ENCODE assay signal across 20 mouse cellular contexts in genomic region chr5:117779175-117779574, GRCm38 (mm10). TPM values are rescaled to one million over a fixed set of nuclear protein-coding genes. Genes with fewer than 3 reads are reported as not detected.
A peak's percentile ranks its signal among the peaks of the same experiment; 100 is the strongest.
DNase-seq lines count a peak whose midpoint lies in the region; ATAC-seq lines count a peak whose summit lies in the region.
"Had no signal": no experiment of that assay in that cellular context is flagged by ENCODE, and none has a peak within 500 bp of the region (broad histone marks: within the 10 kb centered on the region; RNA-seq: fewer than 3 reads in every experiment).

No protein-coding gene starts in this region.

- no peak overlapping the region for H3K27ac ChIP-seq in kidney, embryonic 15.5 days
- H3K27ac ChIP-seq: forebrain, embryonic 13.5 days; heart, embryonic 13.5 days; liver, embryonic 15.5 days; neural tube, embryonic 13.5 days had no signal

- ATAC-seq in cerebellum, adult (ENCODE audit: insufficient number of reproducible peaks, low FRiP score, low TSS enrichment): no peak
- ATAC-seq in kidney, embryonic 15.5 days (replicated peaks; ENCODE audit: low FRiP score): no peak
- ATAC-seq: forebrain, embryonic 13.5 days; hindbrain, embryonic 16.5 days; Patski had no signal

- peak; percentile 41 to 58 for DNase-seq in cerebellum, postnatal 14 days
- DNase-seq in retina, postnatal 1 day: peak; percentile 59
- no peak for DNase-seq in retina, embryonic 14.5 days (ENCODE audit: low spot score)
- peak; percentile 82 for DNase-seq in gastrocnemius, postnatal 14 days
- DNase-seq in thymus, postnatal 4 days: no peak
- no peak for DNase-seq in right cerebral cortex, postnatal 36 days (ENCODE audit: low spot score in 2 of 2)
- DNase-seq: cerebellum, adult 11-12 months; lung, postnatal 36 days; midbrain, embryonic 14.5 days; right cerebral cortex, adult 18-20 months; thymus, adult 2 months had no signal

- no peaks in the 10 kb centered on the region for H3K27me3 ChIP-seq in kidney, embryonic 15.5 days
- H3K27me3 ChIP-seq: embryonic facial prominence, embryonic 13.5 days; forebrain, embryonic 13.5 days; liver, embryonic 15.5 days; neural tube, embryonic 13.5 days had no signal

- intact Hi-C loops in gastrocnemius, postnatal 14 days (cut with DNase I; ENCODE audit: low total_unique reads): no loop called here

- no peak overlapping the region for H3K9ac ChIP-seq in kidney, embryonic 15.5 days
- H3K9ac ChIP-seq: embryonic facial prominence, embryonic 13.5 days; forebrain, embryonic 13.5 days; heart, embryonic 13.5 days; liver, embryonic 15.5 days; neural tube, embryonic 13.5 days had no signal

- H3K9me3 ChIP-seq in kidney, embryonic 15.5 days (replicated peaks): no peaks in the 10 kb centered on the region
- H3K9me3 ChIP-seq: embryonic facial prominence, embryonic 13.5 days; forebrain, embryonic 13.5 days; heart, embryonic 13.5 days; liver, embryonic 15.5 days; neural tube, embryonic 13.5 days had no signal

- 61% methylated on average over 11 of the region's 11 CpGs for WGBS in kidney, embryonic 15.5 days

- no peak overlapping the region for H3K4me3 ChIP-seq in kidney, embryonic 15.5 days (replicated peaks)
- H3K4me3 ChIP-seq: embryonic facial prominence, embryonic 13.5 days; forebrain, embryonic 13.5 days; heart, embryonic 13.5 days; liver, embryonic 15.5 days; neural tube, embryonic 13.5 days had no signal

- H3K4me1 ChIP-seq in kidney, embryonic 15.5 days: peaks cover 10% of the 10 kb centered on the region
- H3K4me1 ChIP-seq: heart, embryonic 13.5 days; liver, embryonic 15.5 days had no signal

- no peaks in the 10 kb centered on the region for H3K36me3 ChIP-seq in kidney, embryonic 15.5 days
- H3K36me3 ChIP-seq: embryonic facial prominence, embryonic 13.5 days; heart, embryonic 13.5 days; liver, embryonic 15.5 days; neural tube, embryonic 13.5 days had no signal

- no peak overlapping the region for H3K4me2 ChIP-seq in kidney, embryonic 15.5 days
- H3K4me2 ChIP-seq: embryonic facial prominence, embryonic 13.5 days; forebrain, embryonic 13.5 days; heart, embryonic 13.5 days; liver, embryonic 15.5 days; neural tube, embryonic 13.5 days had no signal

RNA-seq across cellular contexts. Expression of gene Nos1, which starts 1.7 kb away (rescaled TPM):
- 1 to 10 TPM; 5.7 to 7.0 TPM for total RNA-seq in gastrocnemius, postnatal 14 days (2021)
- 0.92 and 0.96 TPM in 2 replicates for polyA plus RNA-seq in kidney, embryonic 15.5 days (2015; fragmentation: Nextera tagmentation; extraction: Ambion mirVana)

Comparison
In these comparisons a context has a peak if more than half of its experiments do, and no peak if none do; other contexts are left out.
1. DNase-seq: peak in cerebellum, postnatal 14 days (2 of 2), retina, postnatal 1 day (single experiment) and gastrocnemius, postnatal 14 days (single experiment); none in retina, embryonic 14.5 days (single experiment), thymus, postnatal 4 days (single experiment) and right cerebral cortex, postnatal 36 days (0 of 2).